Mouse (Mus musculus) testis, adult 2 months (tissue): ENCODE measurements around the gene Angptl6. TPM values are rescaled to one million over a fixed set of nuclear protein-coding genes. Genes with fewer than 3 reads are reported as not detected.

Experiments
- H3K27ac ChIP-seq: fragments of 200-500 bp; 2 replicates; pipeline ENCODE4 v1.5.1; 2012; ENCODE audit warnings: low read depth, low read length; ENCODE audit not compliant: control insufficient read depth, insufficient read depth
- H3K27me3 ChIP-seq: fragments of 200-500 bp; 2 replicates; pipeline ENCODE4 v1.6.1; 2012; ENCODE audit warnings: mild to moderate bottlenecking, low read length, moderate library complexity; ENCODE audit not compliant: control insufficient read depth, insufficient read depth
- H3K36me3 ChIP-seq: fragments of 200-500 bp; 2 replicates; pipeline ENCODE4 v1.6.1; 2012; ENCODE audit warnings: mild to moderate bottlenecking, low read length; ENCODE audit not compliant: control insufficient read depth, insufficient read depth
- H3K4me1 ChIP-seq: fragments of 200-500 bp; 2 replicates; pipeline ENCODE4 v1.6.1; 2012; ENCODE audit warnings: low read length; ENCODE audit not compliant: control insufficient read depth, insufficient read depth
- H3K4me3 ChIP-seq: fragments of 200-500 bp; 2 replicates; pipeline ENCODE4 v1.5.1; 2012; ENCODE audit warnings: low read depth, mild to moderate bottlenecking, low read length, moderate library complexity, mixed read lengths; ENCODE audit not compliant: control insufficient read depth
- CTCF ChIP-seq: fragments of 200-500 bp; IDR thresholded peaks from 2 replicates; pipeline ENCODE4 v1.5.1; 2012; ENCODE audit warnings: low read depth, mild to moderate bottlenecking, inconsistent platforms, low read length, moderate library complexity; ENCODE audit not compliant: control insufficient read depth, insufficient read depth, insufficient replicate concordance
- POLR2A ChIP-seq: fragments of 200-500 bp; IDR thresholded peaks from 2 replicates; pipeline ENCODE4 v1.6.1; 2012; ENCODE audit warnings: low read depth, mild to moderate bottlenecking, inconsistent platforms, low read length, moderate library complexity; ENCODE audit not compliant: control insufficient read depth
- polyA plus RNA-seq: library from polyadenylated mRNA; depleted of rRNA; stranded (reverse); fragments of >200 nt; gene quantifications from 2 replicates; pipeline ENCODE4 v1.2.3, GENCODE M21; 2012

Angptl6 gene
- polyA plus RNA-seq, 1 experiment: 0.88 TPM

- TF ChIP-seq CTCF: peak; percentile 60; the same call in 1 of the 2 replicates
- TF ChIP-seq POLR2A: peak; percentile 73
- Histone ChIP-seq H3K27me3 (no peaks in the 10 kb centered on the region), H3K36me3 (no peaks in the 10 kb centered on the region), H3K4me1 (peaks cover 7% of the 10 kb centered on the region), H3K27ac (peak overlapping the region; percentile 85), H3K4me3 (peak overlapping the region; percentile 71)
These were observed 1.4 kb downstream of the Angptl6 start for GRCm38 (mm10) chr9:20878041-20878709.

DNA sequence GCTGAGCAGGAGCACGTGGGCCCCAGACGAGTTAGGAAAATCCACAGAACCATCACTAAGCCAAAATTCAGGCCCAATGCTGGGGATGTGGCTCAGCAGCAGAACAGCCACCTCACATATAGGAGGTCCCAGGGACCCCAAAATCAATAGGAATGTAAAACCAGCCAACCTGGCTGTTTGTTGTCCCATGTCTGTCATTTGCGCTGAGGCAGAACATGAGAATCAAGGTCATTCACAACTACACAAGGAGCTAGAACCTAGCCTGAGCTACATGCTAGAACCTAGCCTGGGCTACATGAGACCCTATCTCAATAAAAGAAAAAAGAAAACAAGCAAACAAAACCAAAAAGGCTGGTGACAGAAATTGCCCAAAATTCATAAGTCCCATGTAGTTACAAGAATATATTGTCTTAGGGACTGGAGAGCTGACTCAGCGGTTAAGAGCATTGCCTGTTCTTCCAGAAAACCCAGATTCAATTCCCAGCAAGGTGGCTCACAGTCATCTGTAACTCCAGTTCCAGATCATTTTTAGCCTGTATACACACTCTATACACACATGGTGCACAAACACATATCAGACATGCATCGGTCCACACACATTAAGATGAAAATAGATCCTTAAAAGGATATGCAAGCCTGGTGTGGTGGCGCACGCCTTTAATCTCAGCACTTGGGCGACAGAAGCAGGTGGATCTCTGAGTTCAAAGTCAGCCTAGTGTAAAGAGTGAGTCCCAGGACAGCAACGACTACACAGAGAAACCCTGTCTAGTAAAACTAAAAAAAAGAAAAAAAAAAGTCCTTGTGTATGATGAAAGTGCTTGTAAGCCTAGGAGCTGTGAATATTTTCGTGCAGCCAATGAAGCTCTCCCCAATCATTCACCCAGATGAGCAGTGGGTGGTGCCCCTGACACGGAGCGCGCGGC is 2.1 kb downstream of the Angptl6 start:
- Histone ChIP-seq H3K36me3 (no peaks in the 10 kb centered on the region), H3K27ac (0 out of 2 replicates have a peak overlapping the region, but pooled peaks have one; percentile 23), H3K4me1 (peaks cover 7% of the 10 kb centered on the region), H3K27me3 (no peaks in the 10 kb centered on the region), H3K4me3 (peak overlapping the region; percentile 71)
- TF ChIP-seq POLR2A (no peak), CTCF (no peak)

DNA sequence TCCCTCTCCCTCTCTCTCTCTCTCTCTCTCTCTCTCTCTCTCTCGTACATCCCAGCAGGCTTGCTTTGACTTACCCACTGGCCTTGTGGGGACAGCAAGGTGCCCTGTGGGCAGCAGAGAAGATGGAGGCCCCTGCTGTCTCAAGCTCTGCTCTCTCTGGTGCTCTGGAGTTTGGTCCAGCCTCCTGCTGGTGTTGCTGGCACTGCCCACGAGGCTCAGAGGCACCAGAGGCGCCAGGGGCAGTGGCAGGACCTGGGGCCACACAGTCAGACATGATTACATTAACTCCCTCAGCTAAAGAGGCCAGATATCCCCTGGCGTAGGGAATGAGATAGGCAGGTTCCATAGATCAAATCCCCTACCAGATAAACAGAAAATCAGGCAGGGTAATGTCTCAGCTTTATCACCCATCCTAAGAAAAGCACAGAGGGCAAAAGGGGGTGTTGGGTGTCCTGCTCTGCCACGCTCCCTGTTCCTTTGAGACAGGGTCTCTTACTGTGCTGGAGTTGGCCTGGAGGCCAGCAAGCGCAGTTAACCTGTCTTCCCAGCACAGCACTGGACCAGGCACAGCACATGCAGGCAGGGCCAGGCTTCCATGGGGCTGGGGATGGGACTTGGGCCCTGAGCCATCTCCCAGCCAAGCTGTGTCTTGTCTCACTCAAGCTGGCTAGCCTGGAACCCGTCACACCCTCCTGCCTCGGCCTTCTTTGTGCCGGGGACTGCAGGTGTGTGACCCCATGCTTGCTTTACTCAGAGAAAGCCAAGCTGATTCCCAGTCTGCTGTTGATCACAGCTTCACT is 3.0 kb downstream of the Angptl6 start:
- peaks cover 7% of the 10 kb centered on the region for H3K4me1 ChIP-seq
- H3K4me3 ChIP-seq: no peak overlapping the region
- no peaks in the 10 kb centered on the region for H3K36me3 ChIP-seq
- no peak overlapping the region for H3K27ac ChIP-seq
- TF ChIP-seq POLR2A: no peak
- no peaks in the 10 kb centered on the region for H3K27me3 ChIP-seq

GRCm38 (mm10) chr9:20875021-20875790 is 4.3 kb downstream of the Angptl6 start:
- Histone ChIP-seq H3K4me1 (peaks cover 7% of the 10 kb centered on the region), H3K4me3 (no peak overlapping the region)
- no peak for TF ChIP-seq POLR2A
- no peak for TF ChIP-seq CTCF

DNA sequence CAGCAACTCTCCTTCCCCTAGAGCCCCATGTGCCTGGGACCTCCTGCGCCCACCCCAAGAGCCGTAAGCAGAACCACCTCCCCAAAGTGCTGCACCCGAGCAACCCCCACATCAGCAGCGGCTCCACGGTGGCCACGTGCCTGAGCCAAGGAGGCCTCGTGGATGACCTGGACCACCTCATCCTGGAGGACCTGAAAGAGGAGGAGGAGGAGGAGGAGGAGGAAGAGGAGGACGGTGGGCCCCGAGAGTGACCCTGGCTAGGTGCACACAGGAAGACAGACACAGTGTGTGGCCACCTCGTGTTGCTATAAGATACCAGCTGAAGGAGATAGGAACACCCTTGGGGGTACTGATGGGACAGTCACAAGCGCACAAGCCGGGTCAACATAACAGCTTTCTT is 6.0 kb downstream of the Angptl6 start:
- Histone ChIP-seq H3K4me1 (peaks cover 6% of the 10 kb centered on the region), H3K27me3 (no peaks in the 10 kb centered on the region)
- no peak for TF ChIP-seq POLR2A
- no peak for TF ChIP-seq CTCF

More at GRCm38 (mm10) chr9:20875021-20875790, 4.3 kb downstream of the Angptl6 start:
- Histone ChIP-seq H3K27ac (no peak overlapping the region), H3K27me3 (no peaks in the 10 kb centered on the region), H3K36me3 (no peaks in the 10 kb centered on the region)

GRCm38 (mm10) chr9:20872991-20873390 is 6.5 kb downstream of the Angptl6 start:
- TF ChIP-seq POLR2A (no peak), CTCF (no peak)
- no peaks in the 10 kb centered on the region for H3K27me3 ChIP-seq
- H3K36me3 ChIP-seq: no peaks in the 10 kb centered on the region
- H3K4me1 ChIP-seq: peaks cover 7% of the 10 kb centered on the region
- no peak overlapping the region for H3K4me3 ChIP-seq
- no peak overlapping the region for H3K27ac ChIP-seq

More for the DNA sequence above, 6.0 kb downstream of the Angptl6 start:
- Histone ChIP-seq H3K4me3 (no peak overlapping the region), H3K27ac (no peak overlapping the region), H3K36me3 (no peaks in the 10 kb centered on the region)
